In genomic region chr6:47835482-47835983, GRCm38 (mm10) we compare ENCODE assay signal across 8 mouse cellular contexts. TPM values are rescaled to one million over a fixed set of nuclear protein-coding genes. Genes with fewer than 3 reads are reported as not detected.
DNase-seq lines count a peak whose midpoint lies in the region; ATAC-seq and TF ChIP-seq lines count a peak whose summit lies in the region.

Gene Zfp398, plus strand, starts transcription at chr6:47835661.

- WGBS in hindbrain, embryonic 10.5 days: under 1% methylated on average over 52 of the region's 52 CpGs
- WGBS in lung, embryonic 16.5 days: under 1% methylated on average over 50 of the region's 52 CpGs
- WGBS in thymus, adult 2 months: under 1% methylated on average over 52 of the region's 52 CpGs

- peak within 1 kb of the TSS; percentile 97 for H3K9ac ChIP-seq in lung, embryonic 16.5 days (ENCODE audit: low read length)

- peaks cover 5% of the 10 kb centered on the region; the same call in 1 of the 2 replicates for H3K36me3 ChIP-seq in hindbrain, embryonic 10.5 days
- peaks cover 4% of the 10 kb centered on the region for H3K36me3 ChIP-seq in lung, embryonic 16.5 days (ENCODE audit: control insufficient read depth, insufficient read depth, low read length)
- no peaks in the 10 kb centered on the region for H3K36me3 ChIP-seq in thymus, adult 2 months (ENCODE audit: control insufficient read depth, insufficient read depth, low read length)

- H3K27me3 ChIP-seq in hindbrain, embryonic 10.5 days (ENCODE audit: insufficient read depth, poor library complexity, severe bottlenecking): no peaks in the 10 kb centered on the region
- no peaks in the 10 kb centered on the region for H3K27me3 ChIP-seq in lung, embryonic 16.5 days (ENCODE audit: control insufficient read depth, insufficient read depth, low read depth, low read length)
- H3K27me3 ChIP-seq in thymus, adult 2 months (ENCODE audit: control insufficient read depth, insufficient read depth, low read length): no peaks in the 10 kb centered on the region

- ATAC-seq in frontal cortex, adult (ENCODE audit: low TSS enrichment): peak; percentile 94
- peak; percentile 97 for ATAC-seq in lung, embryonic 16.5 days (ENCODE audit: low read depth)

- H3K4me2 ChIP-seq in lung, embryonic 16.5 days (ENCODE audit: low read depth, low read length): peak within 1 kb of the TSS; percentile 62

- peaks cover 24% of the 10 kb centered on the region for H3K4me1 ChIP-seq in hindbrain, embryonic 10.5 days (replicated peaks)
- peaks cover 11% of the 10 kb centered on the region for H3K4me1 ChIP-seq in lung, embryonic 16.5 days (replicated peaks; ENCODE audit: control insufficient read depth, insufficient read depth, low read length)
- peaks cover 3% of the 10 kb centered on the region; the same call in 1 of the 2 replicates for H3K4me1 ChIP-seq in thymus, adult 2 months (replicated peaks; ENCODE audit: control insufficient read depth, insufficient read depth, low read length)

- peak within 1 kb of the TSS; percentile 95 for H3K4me3 ChIP-seq in hindbrain, embryonic 10.5 days
- peak within 1 kb of the TSS; percentile 96 for H3K4me3 ChIP-seq in lung, embryonic 16.5 days (ENCODE audit: low read length)
- H3K4me3 ChIP-seq in thymus, adult 2 months (ENCODE audit: control insufficient read depth, insufficient read depth, low read length): peak within 1 kb of the TSS; percentile 79

- H3K27ac ChIP-seq in hindbrain, embryonic 10.5 days: peak within 1 kb of the TSS; percentile 94
- peak within 1 kb of the TSS; percentile 96 for H3K27ac ChIP-seq in lung, embryonic 16.5 days (ENCODE audit: low read length)
- peak within 1 kb of the TSS; percentile 39 for H3K27ac ChIP-seq in thymus, adult 2 months (ENCODE audit: control insufficient read depth, insufficient read depth, low read length)

- peak; percentile 96 for DNase-seq in Muller cell, postnatal 12 days (ENCODE audit: inconsistent ontology term)
- DNase-seq in cerebellum, adult 9-10 months: peak; percentile 96
- peak; percentile 97 for DNase-seq in hindbrain, embryonic 10.5 days (ENCODE audit: low spot score)
- DNase-seq in layer of hippocampus, adult 9-11 months: peak; percentile 94
- peak; percentile 90 for DNase-seq in ovary, adult 18-20 months (ENCODE audit: low spot score)
- DNase-seq in thymus, adult 2 months: peak; percentile 94

- peak; percentile 98 for TF ChIP-seq CTCF in thymus, adult 2 months (IDR thresholded peaks at IDR 0.05; ENCODE audit: borderline replicate concordance, control insufficient read depth, extremely low read depth, insufficient read depth, low read length, poor library complexity)

- no peaks in the 10 kb centered on the region for H3K9me3 ChIP-seq in hindbrain, embryonic 10.5 days
- no peaks in the 10 kb centered on the region for H3K9me3 ChIP-seq in lung, embryonic 16.5 days (ENCODE audit: control insufficient read depth, low read length)

- peak; percentile 75 for TF ChIP-seq POLR2A in thymus, adult 2 months (IDR thresholded peaks at IDR 0.05; ENCODE audit: control insufficient read depth, extremely low read depth, insufficient read depth, low read length, poor library complexity)

RNA-seq across cellular contexts. Expression of gene Zfp398, which starts in this region (rescaled TPM):
- 8.1 and 9.7 TPM in 2 replicates for polyA plus RNA-seq in hindbrain, embryonic 10.5 days (2016; fragmentation: Nextera tagmentation; extraction: Ambion mirVana)
- 8.6 and 8.9 TPM in 2 replicates for polyA plus RNA-seq in lung, embryonic 16.5 days (2015; fragmentation: Nextera tagmentation; extraction: Ambion mirVana)
- 26.5 and 32.0 TPM in 2 replicates for polyA plus RNA-seq in thymus, adult 2 months (2012; rRNA removed)

Comparison
In these comparisons a context has a peak if more than half of its experiments do, and no peak if none do; other contexts are left out.
1. Peak in every context shown above with its lines: DNase-seq, ATAC-seq, H3K4me3 ChIP-seq and H3K27ac ChIP-seq.
2. H3K27ac ChIP-seq: peak in every context shown above with its lines; median percentile 96 in lung, embryonic 16.5 days; 94 in hindbrain, embryonic 10.5 days; 39 in thymus, adult 2 months.